Mouse (Mus musculus) midbrain, postnatal 0 days (tissue): ENCODE measurements at regions not wholly inside any gene's neighbourhood (a gene's known extent, or its start where the extent isn't known, plus 50 kb on each side); places are given as distances from the start of the nearest gene placed in this dataset.

ENCODE experiments used
- ATAC-seq: fragments of 200-750 bp; cut with Nextera tagmentation; 2 replicates; pipeline ENCODE4 v1.8.0; 2017; ENCODE audit warnings: moderate number of reproducible peaks, mild to moderate bottlenecking, moderate TSS enrichment, moderate library complexity; ENCODE audit not compliant: low FRiP score
- DNase-seq: peaks from one replicate; pipeline ENCODE4 v3.0.0-alpha.2; 2015; ENCODE audit warnings: low spot score
- H3K27ac ChIP-seq: fragments of 300-500 bp; sonication (generic); 2 replicates; pipeline ENCODE4 v1.5.1; 2014; ENCODE audit warnings: low read depth, mild to moderate bottlenecking, low read length, mixed read lengths
- H3K27me3 ChIP-seq: fragments of 300-500 bp; sonication (generic); 2 replicates; pipeline ENCODE4 v1.6.1; 2014; ENCODE audit warnings: low read length, control low read depth, mixed read lengths; ENCODE audit not compliant: insufficient read depth
- H3K36me3 ChIP-seq: fragments of 300-500 bp; sonication (generic); 2 replicates; pipeline ENCODE4 v1.6.1; 2014; ENCODE audit warnings: low read length, control low read depth, mixed read lengths; ENCODE audit not compliant: insufficient read depth
- H3K4me1 ChIP-seq: fragments of 300-500 bp; sonication (generic); 2 replicates; pipeline ENCODE4 v1.6.1; 2014; ENCODE audit warnings: mild to moderate bottlenecking, control low read depth, antibody characterized with exemption, low read length, mixed read lengths; ENCODE audit not compliant: insufficient read depth
- H3K4me2 ChIP-seq: fragments of 300-500 bp; sonication (generic); 2 replicates; pipeline ENCODE4 v1.6.1; 2014; ENCODE audit warnings: low read depth, mild to moderate bottlenecking, low read length, mixed read lengths; ENCODE audit not compliant: poor library complexity, severe bottlenecking
- H3K4me3 ChIP-seq: fragments of 300-500 bp; sonication (generic); 2 replicates; pipeline ENCODE4 v1.5.1; 2014; ENCODE audit warnings: low read depth, mild to moderate bottlenecking, low read length, moderate library complexity
- H3K9ac ChIP-seq: fragments of 300-500 bp; sonication (generic); replicated peaks from 2 replicates; pipeline ENCODE4 v1.6.1; 2014; ENCODE audit warnings: mild to moderate bottlenecking, low read length, moderate library complexity, mixed read lengths; ENCODE audit not compliant: poor library complexity, severe bottlenecking
- H3K9me3 ChIP-seq: fragments of 300-500 bp; sonication (generic); 2 replicates; pipeline ENCODE4 v1.6.1; 2016; ENCODE audit warnings: low read length, control low read depth
- CTCF ChIP-seq: IDR thresholded peaks from 2 replicates; pipeline ENCODE4 v1.5.1; 2016; ENCODE audit warnings: antibody characterized with exemption, mild to moderate bottlenecking
- WGBS: fragments of 180-500 bp; shearing (Covaris S2); extraction: QIAGEN DNeasy Blood & Tissue Kit; methylation state at CpG from one replicate; pipeline ENCODE4 v1.1.7; 2014; 5-methylcytosine and 5-hydroxymethylcytosine counted together

- H3K36me3 ChIP-seq, result no peaks in the 10 kb centered on the region
- TF ChIP-seq CTCF, result no peak
- H3K27ac ChIP-seq, result no peak overlapping the region
- WGBS, result 97% methylated on average over 3 of the region's 3 CpGs
- DNase-seq (no peak), ATAC-seq (no peak)
- no peak overlapping the region for H3K9ac ChIP-seq
- no peaks in the 10 kb centered on the region for H3K27me3 ChIP-seq
- H3K4me1 ChIP-seq, result 0 out of 2 replicates have a peak, but pooled peaks cover 3% of the 10 kb centered on the region
- H3K4me2 ChIP-seq, result no peak overlapping the region
- H3K9me3 ChIP-seq, result no peaks in the 10 kb centered on the region
- H3K4me3 ChIP-seq, result no peak overlapping the region
These were observed 149.1 kb upstream of the Usp25 start for GRCm38 (mm10) chr16:76864392-76864791.

GRCm38 (mm10) chr16:76855797-76856196 lies 157.7 kb upstream of the Usp25 start:
- Histone ChIP-seq H3K4me2 (no peak overlapping the region), H3K27ac (no peak overlapping the region), H3K36me3 (no peaks in the 10 kb centered on the region), H3K9me3 (no peaks in the 10 kb centered on the region), H3K4me3 (no peak overlapping the region), H3K9ac (no peak overlapping the region), H3K27me3 (no peaks in the 10 kb centered on the region), H3K4me1 (no peaks in the 10 kb centered on the region)
- ATAC-seq, result no peak
- WGBS, result 52% methylated on average over 2 of the region's 2 CpGs
- no peak for TF ChIP-seq CTCF
- DNase-seq, result peak; percentile 5

DNA sequence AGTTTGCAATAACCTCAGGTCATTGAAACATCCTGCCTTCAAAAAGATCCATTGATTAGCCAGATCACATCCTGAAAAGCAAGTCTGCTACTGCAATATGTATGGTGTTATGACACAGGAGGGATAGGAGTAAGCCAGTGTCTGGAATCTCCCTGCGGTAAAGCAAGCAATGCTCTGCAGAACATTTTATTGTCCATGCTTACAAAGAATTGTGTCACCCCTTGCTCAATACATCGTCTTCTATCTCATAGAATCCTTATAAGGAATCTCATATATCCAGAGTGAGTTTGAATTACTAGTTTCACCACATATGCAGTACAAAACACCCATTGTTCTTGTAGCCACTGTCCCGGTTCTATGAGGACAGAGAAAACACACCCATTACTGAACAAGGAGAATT lies 162.1 kb upstream of the Usp25 start:
- WGBS, result 82% methylated on average over 3 of the region's 3 CpGs

GRCm38 (mm10) chr16:76837450-76837849 lies 176.1 kb upstream of the Usp25 start:
- no peak for TF ChIP-seq CTCF
- 81% methylated on average over 4 of the region's 4 CpGs for WGBS
- no peak overlapping the region for H3K4me2 ChIP-seq
- DNase-seq (no peak), ATAC-seq (no peak)
- H3K9me3 ChIP-seq, result no peaks in the 10 kb centered on the region
- no peak overlapping the region for H3K4me3 ChIP-seq
- H3K9ac ChIP-seq, result no peak overlapping the region
- no peak overlapping the region for H3K27ac ChIP-seq
- H3K27me3 ChIP-seq, result no peaks in the 10 kb centered on the region
- no peaks in the 10 kb centered on the region for H3K36me3 ChIP-seq
- H3K4me1 ChIP-seq, result no peaks in the 10 kb centered on the region

More for the DNA sequence above, 162.1 kb upstream of the Usp25 start:
- H3K4me3 ChIP-seq, result no peak overlapping the region
- no peaks in the 10 kb centered on the region for H3K4me1 ChIP-seq
- H3K36me3 ChIP-seq, result no peaks in the 10 kb centered on the region
- no peak for TF ChIP-seq CTCF
- ATAC-seq, result no peak
- H3K27ac ChIP-seq, result no peak overlapping the region
- H3K9me3 ChIP-seq, result no peaks in the 10 kb centered on the region
- H3K4me2 ChIP-seq, result no peak overlapping the region
- no peak for DNase-seq
- no peak overlapping the region for H3K9ac ChIP-seq
- H3K27me3 ChIP-seq, result no peaks in the 10 kb centered on the region

- Histone ChIP-seq H3K4me2 (no peak overlapping the region), H3K36me3 (no peaks in the 10 kb centered on the region), H3K27ac (no peak overlapping the region), H3K4me1 (0 out of 2 replicates have a peak, but pooled peaks cover 2% of the 10 kb centered on the region), H3K4me3 (no peak overlapping the region), H3K9ac (no peak overlapping the region), H3K27me3 (no peaks in the 10 kb centered on the region), H3K9me3 (no peaks in the 10 kb centered on the region)
- ATAC-seq (no peak), DNase-seq (no peak)
- WGBS, result 34% methylated on average over 3 of the region's 3 CpGs
- TF ChIP-seq CTCF, result no peak
These were observed 183.1 kb upstream of the Usp25 start for GRCm38 (mm10) chr16:76830371-76830770.

- Histone ChIP-seq H3K9me3 (no peaks in the 10 kb centered on the region), H3K4me3 (no peak overlapping the region), H3K27ac (no peak overlapping the region), H3K27me3 (no peaks in the 10 kb centered on the region), H3K4me2 (no peak overlapping the region), H3K36me3 (no peaks in the 10 kb centered on the region), H3K9ac (no peak overlapping the region), H3K4me1 (0 out of 2 replicates have a peak, but pooled peaks cover 2% of the 10 kb centered on the region)
- DNase-seq (peak; percentile 61), ATAC-seq (no peak)
- TF ChIP-seq CTCF, result no peak
- 73% methylated on average over 7 of the region's 7 CpGs for WGBS
These were observed 185.6 kb upstream of the Usp25 start for GRCm38 (mm10) chr16:76827674-76828441.
